Mouse (Mus musculus): ENCODE measurements around the gene 1700047I17Rik2. TPM values are rescaled to one million over a fixed set of nuclear protein-coding genes. Genes with fewer than 3 reads are reported as not detected.
"Not testable (repeated sequence)": the region's sequence is repeated elsewhere in the genome, so short reads cannot be mapped to it uniquely, and the experiment has no call there.

The 1700047I17Rik2 gene
- polyA plus RNA-seq, 1 experiment from 2014 or later, result 4.5 TPM

GRCm38 (mm10) chr12:55229626-55230519, 30.5 kb downstream of the 1700047I17Rik2 start, which contains the start of gene Srp54c:
Gene Srp54c (plus strand): TSS chr12:55230168.
- no CpG with 5 or more reads among the region's 57 CpGs for WGBS
- not testable (repeated sequence) for H3K36me3 ChIP-seq (ENCODE audit: control insufficient read depth, insufficient read depth, low read length); H3K27ac ChIP-seq (ENCODE audit: low read length); H3K9ac ChIP-seq (replicated peaks; ENCODE audit: low read depth, low read length); H3K9me3 ChIP-seq (ENCODE audit: control insufficient read depth, low read depth, low read length); H3K27me3 ChIP-seq (ENCODE audit: control insufficient read depth, insufficient read depth, low read length); H3K4me2 ChIP-seq (replicated peaks; ENCODE audit: low read depth, low read length); H3K4me1 ChIP-seq (ENCODE audit: control insufficient read depth, insufficient read depth, low read length)
- ATAC-seq (ENCODE audit: insufficient number of reproducible peaks, insufficient read depth, low FRiP score, low read depth), result peak; percentile 98
- peak within 1 kb of the TSS; percentile 22; the same call in 1 of the 2 replicates for H3K4me3 ChIP-seq (ENCODE audit: low read depth, low read length)

- H3K36me3 ChIP-seq (ENCODE audit: control insufficient read depth, insufficient read depth, low read length); H3K4me1 ChIP-seq (ENCODE audit: control insufficient read depth, insufficient read depth, low read length); H3K27ac ChIP-seq (ENCODE audit: low read length); H3K27me3 ChIP-seq (ENCODE audit: control insufficient read depth, insufficient read depth, low read length); H3K4me2 ChIP-seq (replicated peaks; ENCODE audit: low read depth, low read length); H3K9me3 ChIP-seq (ENCODE audit: control insufficient read depth, low read depth, low read length); H3K9ac ChIP-seq (replicated peaks; ENCODE audit: low read depth, low read length): not testable (repeated sequence)
- peak overlapping the region; percentile 22; the same call in 1 of the 2 replicates for H3K4me3 ChIP-seq (ENCODE audit: low read depth, low read length)
- peak; percentile 30 for ATAC-seq (ENCODE audit: insufficient number of reproducible peaks, insufficient read depth, low FRiP score, low read depth)
- under 1% methylated on average over 10 of the region's 25 CpGs for WGBS
Observed at GRCm38 (mm10) chr12:55230520-55230861, 31.1 kb downstream of the 1700047I17Rik2 start.

GRCm38 (mm10) chr12:55242243-55242642, 42.9 kb downstream of the 1700047I17Rik2 start:
- not testable (repeated sequence) for H3K9ac ChIP-seq (replicated peaks; ENCODE audit: low read depth, low read length); ATAC-seq (ENCODE audit: insufficient number of reproducible peaks, insufficient read depth, low FRiP score, low read depth); H3K9me3 ChIP-seq (ENCODE audit: control insufficient read depth, low read depth, low read length); H3K36me3 ChIP-seq (ENCODE audit: control insufficient read depth, insufficient read depth, low read length); H3K4me2 ChIP-seq (replicated peaks; ENCODE audit: low read depth, low read length); H3K4me3 ChIP-seq (ENCODE audit: low read depth, low read length); H3K27me3 ChIP-seq (ENCODE audit: control insufficient read depth, insufficient read depth, low read length); H3K4me1 ChIP-seq (ENCODE audit: control insufficient read depth, insufficient read depth, low read length); H3K27ac ChIP-seq (ENCODE audit: low read length)
- WGBS, result no CpG with 5 or more reads among the region's 8 CpGs

- not testable (repeated sequence) for H3K27ac ChIP-seq (ENCODE audit: low read length); H3K36me3 ChIP-seq (ENCODE audit: control insufficient read depth, insufficient read depth, low read length); H3K9ac ChIP-seq (replicated peaks; ENCODE audit: low read depth, low read length); ATAC-seq (ENCODE audit: insufficient number of reproducible peaks, insufficient read depth, low FRiP score, low read depth); H3K9me3 ChIP-seq (ENCODE audit: control insufficient read depth, low read depth, low read length); H3K27me3 ChIP-seq (ENCODE audit: control insufficient read depth, insufficient read depth, low read length); H3K4me3 ChIP-seq (ENCODE audit: low read depth, low read length); H3K4me1 ChIP-seq (ENCODE audit: control insufficient read depth, insufficient read depth, low read length); H3K4me2 ChIP-seq (replicated peaks; ENCODE audit: low read depth, low read length)
- whole genome bisulfite sequencing, result no CpG with 5 or more reads among the region's 8 CpGs
Observed at GRCm38 (mm10) chr12:55261950-55262349, 62.6 kb downstream of the 1700047I17Rik2 start.

- not testable (repeated sequence) for H3K4me2 ChIP-seq (replicated peaks; ENCODE audit: low read depth, low read length); ATAC-seq (ENCODE audit: insufficient number of reproducible peaks, insufficient read depth, low FRiP score, low read depth); H3K4me3 ChIP-seq (ENCODE audit: low read depth, low read length); H3K36me3 ChIP-seq (ENCODE audit: control insufficient read depth, insufficient read depth, low read length); H3K27me3 ChIP-seq (ENCODE audit: control insufficient read depth, insufficient read depth, low read length); H3K9ac ChIP-seq (replicated peaks; ENCODE audit: low read depth, low read length); H3K4me1 ChIP-seq (ENCODE audit: control insufficient read depth, insufficient read depth, low read length); H3K27ac ChIP-seq (ENCODE audit: low read length); H3K9me3 ChIP-seq (ENCODE audit: control insufficient read depth, low read depth, low read length)
- WGBS, result no CpG with 5 or more reads among the region's 5 CpGs
Observed at GRCm38 (mm10) chr12:55263385-55263784, 64.0 kb downstream of the 1700047I17Rik2 start.

Other genes with a start within 250 kb of the 1700047I17Rik2 start
- not detected in 2 replicates for gene Gm20403, start 213.1 kb upstream of the 1700047I17Rik2 start, polyA plus RNA-seq (2014; fragmentation: Nextera tagmentation; extraction: Ambion mirVana)
- gene Baz1a, start 185.2 kb upstream of the 1700047I17Rik2 start, polyA plus RNA-seq (2014; fragmentation: Nextera tagmentation; extraction: Ambion mirVana), result 19.8 and 22.4 TPM in 2 replicates
- 33.0 and 34.5 TPM in 2 replicates for gene 2700097O09Rik, start 119.5 kb upstream of the 1700047I17Rik2 start, polyA plus RNA-seq (2014; fragmentation: Nextera tagmentation; extraction: Ambion mirVana)
- 169 and 185 TPM in 2 replicates for gene Srp54a, start 119.3 kb upstream of the 1700047I17Rik2 start, polyA plus RNA-seq (2014; fragmentation: Nextera tagmentation; extraction: Ambion mirVana)
- gene Fam177a, start 75.1 kb upstream of the 1700047I17Rik2 start, polyA plus RNA-seq (2014; fragmentation: Nextera tagmentation; extraction: Ambion mirVana), result 27.4 and 28.1 TPM in 2 replicates
- 68.8 and 77.2 TPM in 2 replicates for gene Srp54b, start 44.5 kb upstream of the 1700047I17Rik2 start, polyA plus RNA-seq (2014; fragmentation: Nextera tagmentation; extraction: Ambion mirVana)
- 68.1 and 82.2 TPM in 2 replicates for gene Srp54c, start 30.6 kb downstream of the 1700047I17Rik2 start, polyA plus RNA-seq (2014; fragmentation: Nextera tagmentation; extraction: Ambion mirVana)
- 29.5 and 30.4 TPM in 2 replicates for gene 1110008L16Rik, start 100.0 kb downstream of the 1700047I17Rik2 start, polyA plus RNA-seq (2014; fragmentation: Nextera tagmentation; extraction: Ambion mirVana)
- 13.5 and 17.0 TPM in 2 replicates for gene Ppp2r3c, start 103.4 kb downstream of the 1700047I17Rik2 start, polyA plus RNA-seq (2014; fragmentation: Nextera tagmentation; extraction: Ambion mirVana)
- 421 and 424 TPM in 2 replicates for gene Psma6, start 184.6 kb downstream of the 1700047I17Rik2 start, polyA plus RNA-seq (2014; fragmentation: Nextera tagmentation; extraction: Ambion mirVana)